Mouse (Mus musculus): Measurements from ENCODE around the gene 4933407L21Rik.

GRCm38 (mm10) chr1:85959129-85959888, 31.0 kb downstream of the 4933407L21Rik start:
- TF ChIP-seq TAL1 (IDR thresholded peaks at IDR 0.05; ENCODE audit: low read length) (no peak), GATA1 (IDR thresholded peaks at IDR 0.05; ENCODE audit: low read length) (no peak)
